Mouse (Mus musculus) heart, embryonic 14.5 days (tissue): ENCODE results near the gene Ascc2. TPM values are rescaled to one million over a fixed set of nuclear protein-coding genes. Genes with fewer than 3 reads are reported as not detected.

Experiments
- ATAC-seq: fragments of 200-750 bp; cut with Nextera tagmentation; 2 replicates; pipeline ENCODE4 v1.8.0; 2017; ENCODE audit warnings: low read depth, moderate TSS enrichment; ENCODE audit not compliant: insufficient number of reproducible peaks, insufficient read depth, low FRiP score
- H3K27ac ChIP-seq, 2 experiments: fragments of 200-500 bp in 1 of 2; fragments of 300-500 bp in 1 of 2; sonication (generic) in 1 of 2; replicated peaks in 1 of 2; 2 replicates each; pipeline ENCODE4 v1.5.1; 2012 to 2014; ENCODE audit warnings: low read depth in 2 of 2, low read length in 2 of 2, control low read depth in 1 of 2, mild to moderate bottlenecking in 1 of 2, mixed read lengths in 1 of 2; ENCODE audit not compliant: control insufficient read depth in 1 of 2, insufficient read depth in 1 of 2
- H3K27me3 ChIP-seq: fragments of 300-500 bp; sonication (generic); 2 replicates; pipeline ENCODE4 v1.6.1; 2014; ENCODE audit warnings: mild to moderate bottlenecking, low read length, control low read depth; ENCODE audit not compliant: control insufficient read depth, insufficient read depth
- H3K36me3 ChIP-seq: fragments of 300-500 bp; sonication (generic); 2 replicates; pipeline ENCODE4 v1.6.1; 2014; ENCODE audit warnings: mild to moderate bottlenecking, control low read depth, low read length, mixed read lengths; ENCODE audit not compliant: control insufficient read depth, insufficient read depth
- H3K4me1 ChIP-seq, 2 experiments: fragments of 200-500 bp in 1 of 2; fragments of 300-500 bp in 1 of 2; sonication (generic) in 1 of 2; 2 replicates each; pipeline ENCODE4 v1.6.1; 2012 to 2014; ENCODE audit warnings: low read length in 2 of 2, control low read depth in 1 of 2, mixed read lengths in 1 of 2; ENCODE audit not compliant: control insufficient read depth in 2 of 2, insufficient read depth in 2 of 2
- H3K4me2 ChIP-seq: fragments of 300-500 bp; sonication (generic); 2 replicates; pipeline ENCODE4 v1.6.1; 2014; ENCODE audit warnings: mild to moderate bottlenecking, low read length
- H3K4me3 ChIP-seq, 2 experiments: fragments of 200-500 bp in 1 of 2; fragments of 300-500 bp in 1 of 2; sonication (generic) in 1 of 2; 2 replicates each; pipeline ENCODE4 v1.5.1; 2012 to 2014; ENCODE audit warnings: low read length in 2 of 2, mild to moderate bottlenecking in 2 of 2, control low read depth in 1 of 2, low read depth in 1 of 2, moderate library complexity in 1 of 2; ENCODE audit not compliant: control insufficient read depth in 1 of 2, insufficient read depth in 1 of 2
- H3K9ac ChIP-seq: fragments of 300-500 bp; sonication (generic); 2 replicates; pipeline ENCODE4 v1.6.1; 2014; ENCODE audit warnings: mild to moderate bottlenecking, low read length
- H3K9me3 ChIP-seq: fragments of 300-500 bp; sonication (generic); 2 replicates; pipeline ENCODE4 v1.6.1; 2016; ENCODE audit warnings: low read length, control low read depth; ENCODE audit not compliant: control insufficient read depth
- WGBS: fragments of 180-500 bp; shearing (Covaris S2); extraction: QIAGEN DNeasy Blood & Tissue Kit; methylation state at CpG from one replicate; pipeline ENCODE4 v1.1.7; 2014; 5-methylcytosine and 5-hydroxymethylcytosine counted together
- polyA plus RNA-seq: library from polyadenylated mRNA; unstranded; fragments of >200 nt; fragmentation: Nextera tagmentation; extraction: Ambion mirVana; gene quantifications from 2 replicates; pipeline ENCODE4 v1.2.1, GENCODE M21; 2014

Ascc2 gene
- polyA plus RNA-seq, 1 experiment from 2014 or later = 19.0 TPM

GRCm38 (mm10) chr11:4684186-4684585 lies 46.6 kb downstream of the Ascc2 start:
- 74% methylated on average over 6 of the region's 6 CpGs for WGBS
- H3K4me3 ChIP-seq = no peak overlapping the region
- H3K36me3 ChIP-seq = peaks cover 49% of the 10 kb centered on the region
- no peak overlapping the region for H3K27ac ChIP-seq
- H3K27me3 ChIP-seq = no peaks in the 10 kb centered on the region
- no peak overlapping the region for H3K9ac ChIP-seq
- peaks cover 4% of the 10 kb centered on the region in 2 experiments; a peak in 2 of 4 replicates for H3K4me1 ChIP-seq
- H3K4me2 ChIP-seq = no peak overlapping the region
- ATAC-seq = no peak
- H3K9me3 ChIP-seq = no peaks in the 10 kb centered on the region

- Histone ChIP-seq H3K4me2 (no peak overlapping the region), H3K27me3 (no peaks in the 10 kb centered on the region), H3K9ac (no peak overlapping the region), H3K4me3 (no peak overlapping the region), H3K4me1 (peaks cover 0 to 1% of the 10 kb centered on the region in 2 experiments; a peak in 1 of 4 replicates), H3K27ac (no peak overlapping the region), H3K36me3 (peaks cover 40% of the 10 kb centered on the region), H3K9me3 (no peaks in the 10 kb centered on the region)
- WGBS = 52% methylated on average over 4 of the region's 4 CpGs
- ATAC-seq = no peak
Observed at GRCm38 (mm10) chr11:4685071-4685470, 47.5 kb downstream of the Ascc2 start.

- H3K9ac ChIP-seq = no peak overlapping the region
- no peak overlapping the region for H3K4me3 ChIP-seq
- H3K4me2 ChIP-seq = no peak overlapping the region
- no peak overlapping the region for H3K27ac ChIP-seq
- no peaks in the 10 kb centered on the region for H3K9me3 ChIP-seq
- ATAC-seq = no peak
- no peaks in the 10 kb centered on the region for H3K27me3 ChIP-seq
- WGBS = 79% methylated on average over 5 of the region's 5 CpGs
- H3K36me3 ChIP-seq = peaks cover 37% of the 10 kb centered on the region
- no peaks in the 10 kb centered on the region for H3K4me1 ChIP-seq
Observed at GRCm38 (mm10) chr11:4685510-4685909, 48.0 kb downstream of the Ascc2 start.

- Histone ChIP-seq H3K9me3 (no peaks in the 10 kb centered on the region), H3K4me1 (no peaks in the 10 kb centered on the region), H3K4me3 (no peak overlapping the region), H3K4me2 (no peak overlapping the region), H3K27me3 (no peaks in the 10 kb centered on the region), H3K9ac (no peak overlapping the region), H3K36me3 (peaks cover 24% of the 10 kb centered on the region), H3K27ac (no peak overlapping the region)
- ATAC-seq = no peak
- WGBS = 78% methylated on average over 3 of the region's 3 CpGs
Observed at GRCm38 (mm10) chr11:4687027-4687426, 49.5 kb downstream of the Ascc2 start.

GRCm38 (mm10) chr11:4687874-4688273 lies 50.3 kb downstream of the Ascc2 start:
- Histone ChIP-seq H3K4me2 (no peak overlapping the region), H3K36me3 (peaks cover 16% of the 10 kb centered on the region), H3K9me3 (no peaks in the 10 kb centered on the region), H3K27ac (no peak overlapping the region), H3K4me1 (no peaks in the 10 kb centered on the region), H3K9ac (no peak overlapping the region), H3K27me3 (no peaks in the 10 kb centered on the region), H3K4me3 (no peak overlapping the region)
- ATAC-seq = no peak
- 60% methylated on average over 3 of the region's 3 CpGs for WGBS

- Histone ChIP-seq H3K4me3 (no peak overlapping the region), H3K4me1 (no peaks in the 10 kb centered on the region), H3K4me2 (no peak overlapping the region), H3K36me3 (peaks cover 7% of the 10 kb centered on the region), H3K9me3 (no peaks in the 10 kb centered on the region), H3K27me3 (no peaks in the 10 kb centered on the region), H3K27ac (no peak overlapping the region), H3K9ac (no peak overlapping the region)
- WGBS = 59% methylated on average over 11 of the region's 11 CpGs
- no peak for ATAC-seq
Observed at GRCm38 (mm10) chr11:4688632-4689380, 51.3 kb downstream of the Ascc2 start.

- no peak for ATAC-seq
- Histone ChIP-seq H3K9ac (no peak overlapping the region), H3K4me3 (no peak overlapping the region), H3K27me3 (no peaks in the 10 kb centered on the region), H3K36me3 (no peaks in the 10 kb centered on the region), H3K4me1 (no peaks in the 10 kb centered on the region), H3K27ac (no peak overlapping the region), H3K9me3 (no peaks in the 10 kb centered on the region), H3K4me2 (no peak overlapping the region)
- 87% methylated on average over 7 of the region's 7 CpGs for WGBS
Observed at GRCm38 (mm10) chr11:4690353-4690752, 52.8 kb downstream of the Ascc2 start.

GRCm38 (mm10) chr11:4691213-4691612 lies 53.7 kb downstream of the Ascc2 start:
- H3K36me3 ChIP-seq = no peaks in the 10 kb centered on the region
- no peak overlapping the region for H3K4me2 ChIP-seq
- no peak for ATAC-seq
- H3K9me3 ChIP-seq = no peaks in the 10 kb centered on the region
- 41% methylated on average over 10 of the region's 10 CpGs for WGBS
- no peaks in the 10 kb centered on the region for H3K27me3 ChIP-seq
- H3K9ac ChIP-seq = no peak overlapping the region
- H3K27ac ChIP-seq = no peak overlapping the region
- H3K4me1 ChIP-seq = no peaks in the 10 kb centered on the region
- H3K4me3 ChIP-seq = no peak overlapping the region
